Mouse (Mus musculus) kidney, postnatal 25 days (tissue): ENCODE measurements around the gene Ces4a.
"Not testable (repeated sequence)": the region's sequence is repeated elsewhere in the genome, so short reads cannot be mapped to it uniquely, and the experiment has no call there.

Experiments used
- DNase-seq, 2 experiments: peaks; one replicate each; pipeline ENCODE4 v3.0.0; 2021; ENCODE audit warnings: mixed read lengths in 2 of 2

Gene Ces4a

DNA sequence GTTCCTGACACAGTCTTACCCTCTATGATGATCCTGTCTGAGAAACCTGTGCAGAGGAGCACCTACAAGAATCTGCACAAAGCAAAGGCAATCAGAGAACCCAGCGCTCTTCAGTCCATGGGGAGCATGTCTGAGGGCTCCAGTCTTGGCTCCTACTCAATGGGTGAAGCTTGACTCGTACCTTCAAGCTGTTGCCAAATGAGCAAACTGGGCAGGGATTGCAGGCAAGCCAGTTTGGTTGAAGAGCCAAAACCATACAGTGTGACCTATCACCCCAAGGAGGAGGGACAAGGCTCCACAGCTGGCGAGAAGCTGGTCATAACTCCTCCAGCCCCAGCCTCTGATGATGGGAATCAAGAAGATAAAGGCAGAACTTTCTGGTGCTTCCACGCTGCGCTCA, at the start of gene Ces4a:
Gene Ces4a (plus strand): TSS at position 292 of the 400 bp plus-strand sequence.
- DNase-seq = no peak

- DNase-seq = no peak
Measured at GRCm38 (mm10) chr8:105083449-105084050, 48.0 kb upstream of the Ces4a start, which contains the start of gene Ces3b. Gene Ces3b, plus strand, starts transcription at chr8:105083753.

DNA sequence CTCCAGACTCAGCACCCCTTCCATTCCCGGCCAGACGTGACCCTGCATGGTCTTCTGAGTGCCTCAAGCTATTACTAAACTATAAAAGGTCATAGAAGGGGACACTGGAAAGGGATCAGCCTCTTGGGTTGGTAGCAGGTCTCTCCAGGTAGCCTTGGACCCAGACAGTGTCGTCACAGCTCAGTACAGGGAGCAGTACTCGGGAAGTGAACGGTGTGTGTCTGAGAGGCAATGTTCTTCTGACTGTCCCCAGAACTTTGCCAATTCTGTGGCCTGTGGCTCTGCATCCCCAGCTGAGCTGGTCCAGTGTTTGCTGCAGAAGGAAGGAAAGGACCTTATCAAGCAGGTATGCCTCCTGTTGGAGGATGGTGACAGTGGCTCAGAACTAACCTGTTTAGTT, 43.4 kb upstream of the Ces4a start:
- not testable (repeated sequence) for DNase-seq

DNA sequence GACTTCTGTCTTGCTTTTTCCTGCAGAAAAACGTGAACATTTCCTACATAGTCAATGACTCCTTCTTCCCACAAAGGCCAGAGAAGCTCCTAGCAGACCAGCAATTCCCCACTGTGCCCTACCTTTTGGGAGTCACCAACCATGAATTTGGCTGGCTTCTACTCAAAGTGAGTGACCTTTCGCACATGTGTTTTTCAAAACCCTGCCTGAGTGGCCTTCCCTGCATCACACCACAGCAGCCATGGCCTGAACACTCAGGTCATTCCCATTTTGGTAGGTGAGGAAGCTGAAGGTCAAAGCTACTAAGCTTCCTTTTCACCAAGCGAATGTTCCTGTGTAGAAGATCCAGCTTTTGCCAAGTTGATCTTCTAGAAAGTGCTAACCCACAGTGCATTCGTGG, 43.0 kb upstream of the Ces4a start:
- no peak for DNase-seq

DNA sequence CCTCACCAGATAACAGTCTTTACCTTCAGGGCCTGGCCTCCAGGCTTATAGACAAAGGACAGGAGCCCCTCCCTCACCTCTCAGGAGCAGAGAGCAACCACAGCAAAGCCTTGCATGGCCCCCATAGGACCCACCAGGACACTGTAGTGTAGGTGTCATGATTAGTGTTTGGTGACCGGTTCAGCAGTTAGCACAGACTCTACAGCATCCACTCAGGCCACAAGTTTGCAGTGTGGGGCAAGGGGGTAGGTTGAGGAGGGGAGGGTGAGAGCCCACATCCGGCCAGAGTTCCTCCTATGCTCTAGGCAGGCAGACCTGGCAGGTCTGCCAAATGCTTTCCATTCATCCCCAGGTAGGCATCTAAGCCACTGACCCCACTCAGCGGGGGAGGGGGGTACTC, 37.6 kb upstream of the Ces4a start:
- no peak for DNase-seq

GRCm38 (mm10) chr8:105102101-105102785, 29.4 kb upstream of the Ces4a start:
- DNase-seq = not testable (repeated sequence)

- not testable (repeated sequence) for DNase-seq
Measured at GRCm38 (mm10) chr8:105103701-105104100, 27.9 kb upstream of the Ces4a start.

GRCm38 (mm10) chr8:105104220-105104619, 27.4 kb upstream of the Ces4a start:
- no peak for DNase-seq

DNA sequence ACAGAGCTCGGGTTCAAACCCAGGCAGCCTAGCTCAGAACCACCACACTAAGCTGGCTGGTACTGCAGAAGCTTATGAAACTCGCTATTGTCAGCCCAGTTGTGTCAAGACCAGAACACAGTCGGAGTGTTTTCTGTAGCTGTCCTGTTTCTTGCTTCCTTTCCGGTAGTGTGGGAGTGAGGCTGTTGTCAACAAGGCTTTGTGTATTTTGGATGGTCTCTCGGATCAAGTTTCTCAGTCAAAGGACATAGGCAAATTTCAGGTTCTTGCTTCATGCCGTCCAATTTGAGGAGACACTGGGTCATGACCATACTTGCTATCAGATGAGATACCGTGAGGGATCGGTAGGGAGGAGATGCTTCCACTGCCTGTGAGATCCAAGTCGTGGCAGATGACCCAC, 1.7 kb upstream of the Ces4a start:
- no peak for DNase-seq

- peak; percentile 76 to 90 for DNase-seq
Measured at GRCm38 (mm10) chr8:105138423-105138822, 6.8 kb downstream of the Ces4a start.

DNA sequence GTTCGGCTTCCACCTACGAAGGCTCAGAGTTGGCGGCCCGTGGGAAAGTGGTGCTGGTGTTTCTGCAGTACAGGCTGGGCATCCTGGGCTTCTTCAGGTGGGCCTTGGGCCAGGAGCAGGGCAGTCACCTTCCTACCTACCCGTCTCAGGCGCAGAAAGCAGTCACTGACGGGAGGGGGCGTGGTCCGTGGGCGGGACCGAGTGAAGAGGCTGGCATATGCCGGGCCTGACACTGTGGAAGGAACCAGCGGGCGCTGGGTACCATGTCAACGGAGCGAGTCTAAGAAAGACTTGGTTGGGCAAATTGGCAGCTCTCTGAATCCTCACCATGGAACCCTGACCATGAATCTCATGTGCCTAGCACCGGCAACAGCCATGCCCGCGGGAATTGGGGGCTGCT, 10.8 kb downstream of the Ces4a start:
- no peak for DNase-seq

- no peak for DNase-seq
Measured at GRCm38 (mm10) chr8:105151654-105152053, 20.1 kb downstream of the Ces4a start.

GRCm38 (mm10) chr8:105152623-105153398, 21.2 kb downstream of the Ces4a start:
- peak; percentile 92 to 94 for DNase-seq

DNA sequence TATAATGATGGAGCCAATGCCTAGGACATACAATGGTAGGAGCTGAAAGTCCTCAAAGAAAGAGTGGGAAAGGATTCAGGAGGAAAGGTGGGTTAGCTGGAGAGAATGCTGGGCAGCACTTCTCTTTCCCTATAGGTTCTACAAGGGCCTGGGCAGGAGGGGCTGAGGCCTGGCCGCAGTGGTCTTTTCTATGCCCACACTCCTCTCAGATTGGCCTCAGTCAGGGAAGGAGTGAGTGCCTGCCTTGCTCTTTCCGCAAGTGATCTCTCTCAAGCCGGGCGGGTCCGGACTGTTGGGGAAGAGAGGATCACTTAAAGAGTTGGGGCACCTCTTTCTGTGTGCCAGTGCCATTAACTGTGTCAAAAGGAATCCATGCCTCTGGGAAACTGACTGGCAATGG, 22.7 kb downstream of the Ces4a start:
- DNase-seq = no peak

DNA sequence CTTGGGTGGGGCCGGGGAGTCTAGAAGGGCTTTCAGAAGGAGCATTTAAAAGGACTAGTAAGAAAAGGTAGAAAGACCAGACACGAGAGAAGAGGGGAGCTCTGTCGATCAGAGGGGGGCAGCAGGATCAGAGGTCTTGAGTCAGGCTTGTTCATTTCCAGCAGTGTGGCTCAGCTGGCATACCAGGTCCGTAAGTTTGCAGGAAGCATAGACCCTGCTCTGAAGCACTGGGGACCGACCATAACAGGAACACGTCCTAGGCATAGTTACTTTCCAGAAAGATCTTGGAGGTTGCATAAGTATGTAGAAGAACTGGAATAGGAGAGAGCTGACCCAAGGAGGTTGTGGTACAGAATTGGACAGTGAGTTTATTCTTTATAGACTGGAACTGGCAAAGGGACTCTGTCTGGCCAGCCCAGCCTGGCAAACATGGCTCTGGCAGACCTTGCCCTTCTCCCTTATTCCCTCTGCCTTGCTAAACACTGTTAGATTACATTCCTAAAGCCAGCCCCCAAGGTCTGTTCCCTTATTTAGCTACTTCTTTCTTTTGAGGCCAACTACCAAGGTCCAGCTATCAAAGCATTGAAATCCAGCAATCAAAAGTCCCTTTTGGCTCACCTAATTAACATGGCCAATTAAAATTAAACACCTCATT, 23.6 kb downstream of the Ces4a start:
- DNase-seq = no peak

GRCm38 (mm10) chr8:105157555-105157954, 26.0 kb downstream of the Ces4a start:
- DNase-seq = peak in 1 of 2 experiments; percentile 45

DNA sequence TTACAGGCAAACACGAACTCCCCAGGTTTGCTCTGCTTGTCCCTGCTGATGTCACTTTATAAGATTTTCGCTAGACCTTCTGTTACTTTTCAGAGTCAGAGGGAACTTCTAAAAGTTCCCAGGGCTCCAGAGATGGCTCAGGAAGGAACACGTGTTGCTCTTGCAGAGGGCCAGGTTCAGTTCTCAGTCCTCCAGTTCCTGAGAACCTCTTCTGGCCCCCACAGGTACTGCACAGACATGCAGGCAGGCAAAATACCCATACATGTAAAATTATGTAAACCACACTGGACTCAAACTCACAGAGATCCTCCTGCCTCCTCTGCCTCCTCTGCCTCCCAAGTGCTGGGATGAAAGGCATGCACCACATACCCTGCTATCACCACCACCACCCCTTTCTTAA, 26.5 kb downstream of the Ces4a start:
- no peak for DNase-seq

- DNase-seq = no peak
Measured at GRCm38 (mm10) chr8:105161121-105161652, 29.6 kb downstream of the Ces4a start.

DNA sequence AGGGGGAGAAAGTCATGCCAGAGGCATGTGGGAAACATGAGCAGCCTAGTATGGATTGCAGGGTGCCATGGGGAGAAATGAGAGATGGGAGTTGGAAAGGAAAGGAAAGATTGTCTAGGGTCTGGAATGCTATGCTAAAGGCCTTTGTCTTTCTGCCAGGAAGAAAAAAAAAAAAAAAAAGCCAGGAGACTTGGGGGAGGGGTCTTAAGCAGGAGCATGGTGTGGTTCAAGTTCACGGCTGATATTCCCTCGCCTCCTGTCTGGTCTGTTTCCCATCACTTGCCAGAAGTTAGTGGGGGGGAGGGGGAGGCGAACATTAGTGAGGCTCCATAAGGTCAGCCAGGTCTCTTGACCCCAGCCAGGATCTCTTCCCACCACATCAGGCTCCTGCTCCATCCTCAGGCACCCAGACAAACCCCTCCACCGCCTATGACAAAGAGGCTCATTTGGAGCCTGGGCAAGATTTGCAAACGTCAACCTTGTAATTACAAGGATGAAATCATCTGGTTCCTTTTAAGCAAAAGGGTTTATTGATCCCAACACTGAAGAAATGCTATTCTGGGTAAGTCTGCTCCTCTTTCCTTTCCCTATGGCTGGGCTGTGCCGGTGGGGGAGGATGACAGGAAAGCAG, 32.8 kb downstream of the Ces4a start:
- DNase-seq = no peak

DNA sequence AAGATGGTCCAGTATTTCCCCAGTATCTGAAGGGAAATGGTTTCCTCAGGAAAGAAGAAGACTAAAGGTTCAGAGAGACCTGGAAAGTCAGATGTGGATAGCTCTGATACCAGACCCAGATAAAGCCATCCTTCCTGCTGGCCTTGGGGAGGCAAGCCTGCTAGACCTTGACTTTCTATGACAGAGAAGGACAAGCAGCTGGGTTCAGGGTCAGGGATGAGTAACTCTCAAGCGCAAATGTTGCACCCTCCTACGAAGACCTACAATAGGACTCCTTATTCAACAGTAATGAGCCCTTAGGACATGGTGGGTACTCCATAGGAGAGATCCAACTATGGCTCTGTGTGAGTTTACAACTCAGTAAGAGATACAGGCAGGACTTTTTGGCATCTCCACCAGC, 33.6 kb downstream of the Ces4a start:
- no peak for DNase-seq

DNA sequence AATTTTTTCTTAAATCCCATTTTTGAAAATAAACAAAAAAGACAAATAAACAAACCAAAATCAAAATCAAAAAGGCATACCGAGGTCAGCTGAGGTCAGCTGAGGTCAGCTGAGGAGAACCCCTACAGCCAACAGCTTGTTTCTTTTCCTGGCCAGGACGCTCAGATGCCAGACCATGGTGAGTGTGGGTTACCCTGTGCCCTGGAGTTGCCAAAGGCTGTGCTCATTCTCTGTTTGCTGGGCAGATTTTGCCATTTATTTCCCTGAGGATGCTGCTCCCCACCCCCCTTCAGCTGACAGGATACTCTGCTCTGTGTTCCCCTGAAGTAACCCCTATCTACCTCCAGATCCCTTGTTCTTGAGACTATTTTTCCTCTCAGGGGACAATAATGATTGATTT, 35.5 kb downstream of the Ces4a start:
- no peak for DNase-seq

DNA sequence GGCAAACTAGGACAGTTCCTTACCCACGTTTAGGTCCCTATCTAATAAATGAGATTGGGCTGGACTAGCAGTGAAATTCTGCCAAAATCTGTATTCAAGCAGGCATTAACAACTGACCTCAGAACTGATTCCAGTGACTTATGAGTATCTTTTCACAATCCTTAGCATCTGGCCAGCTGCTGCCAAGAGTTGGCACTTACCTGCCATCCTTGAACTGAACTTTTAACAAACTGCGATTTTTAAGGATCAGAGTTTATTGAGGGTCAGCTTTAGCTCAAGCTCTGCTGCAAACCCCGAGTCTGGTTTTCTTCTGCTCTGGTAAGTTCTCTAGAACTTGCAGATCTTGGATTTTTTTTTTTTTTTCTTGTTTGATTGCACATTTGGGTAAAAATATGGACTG, 38.0 kb downstream of the Ces4a start:
- no peak for DNase-seq

DNA sequence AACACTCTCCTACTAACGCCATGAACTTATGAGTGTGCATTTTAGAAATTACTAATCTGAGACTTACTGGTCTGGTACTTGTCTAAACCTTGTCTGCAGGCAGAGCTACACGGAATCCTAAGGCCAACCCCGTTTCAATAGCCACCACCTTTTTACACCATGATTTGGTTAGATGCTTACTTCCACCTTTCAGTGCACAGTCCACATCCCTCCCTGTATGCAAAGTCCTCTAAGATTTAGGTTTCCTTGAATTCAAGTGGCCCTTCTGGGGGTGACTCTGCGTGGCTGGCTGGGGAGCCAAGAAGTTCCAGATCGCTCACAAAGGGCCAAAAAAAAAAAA, 38.4 kb downstream of the Ces4a start:
- DNase-seq = no peak
